Mouse (Mus musculus): ENCODE results near the gene Spock1.

DNA sequence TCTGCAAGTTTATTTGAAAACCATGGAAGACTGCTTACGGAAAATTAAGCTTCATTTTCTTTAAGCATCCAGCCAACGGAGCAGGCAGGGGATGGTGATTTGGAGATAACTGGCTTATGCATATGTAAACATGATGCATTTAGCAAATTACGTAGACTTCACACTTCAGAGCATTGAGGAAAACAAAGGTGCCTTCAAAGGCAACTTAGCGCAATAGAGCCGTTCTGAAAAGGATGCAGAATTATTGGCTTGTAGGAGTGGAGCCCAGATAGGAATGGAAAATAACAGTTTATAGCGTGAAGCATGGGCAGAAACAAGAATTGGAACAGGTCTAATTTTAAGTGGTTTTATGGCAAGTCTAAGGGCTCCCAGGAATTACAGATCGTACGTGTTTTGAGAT, 448.2 kb downstream of the Spock1 start:
- TF ChIP-seq POLR2A (IDR thresholded peaks at IDR 0.05; ENCODE audit: extremely low read depth, insufficient read depth, low read length): no peak
- no peak for TF ChIP-seq CTCF (IDR thresholded peaks at IDR 0.05; ENCODE audit: low read depth, low read length)

All from liver, adult 2 months (tissue).